Mouse (Mus musculus) gastrocnemius, postnatal 4 days (tissue): Measurements from ENCODE around the gene Abhd11. TPM values are rescaled to one million over a fixed set of nuclear protein-coding genes. Genes with fewer than 3 reads are reported as not detected.
"Not testable (repeated sequence)": the region's sequence is repeated elsewhere in the genome, so short reads cannot be mapped to it uniquely, and the experiment has no call there.

ENCODE experiments used
- DNase-seq, 2 experiments: peaks; one replicate each; pipeline ENCODE4 v3.0.0; 2021 to 2022; ENCODE audit warnings: low spot score in 2 of 2, mixed read lengths in 2 of 2
- long read RNA-seq, 2 experiments: library from polyadenylated mRNA; stranded (forward); transcript quantifications; one replicate each; pipeline ENCODE4 v2.0.0; 2021
- total RNA-seq, 2 experiments: library from RNA; stranded (reverse); gene quantifications; 2 replicates each; pipeline ENCODE4 v1.2.3; 2021

Abhd11 gene
- total RNA-seq: 10 to 100 TPM; 44.0 to 44.6 TPM
- long read RNA-seq, experiment 1, transcript Abhd11-206 (5 exons, 1,473 nt): minor isoform, 11 of 51 reads
- long read RNA-seq, experiment 1, transcript Abhd11-201 (6 exons, 1,493 nt): major isoform, 32 of 51 reads
- long read RNA-seq, experiment 1, partial matches to known transcripts: 3 of 51 reads
- long read RNA-seq, experiment 1, other reads (novel, unspliced or antisense): 2 of 51 reads
- long read RNA-seq, experiment 2, transcript Abhd11-206 (5 exons, 1,473 nt): minor isoform, 15 of 64 reads
- long read RNA-seq, experiment 2, transcript Abhd11-201 (6 exons, 1,493 nt): major isoform, 36 of 64 reads
- long read RNA-seq, experiment 2, partial matches to known transcripts: 6 of 64 reads
- long read RNA-seq, experiment 2, other reads (novel, unspliced or antisense): 6 of 64 reads

GRCm38 (mm10) chr5:135008671-135009589 lies at the start of gene Abhd11:
Gene Abhd11, plus strand, starts transcription at chr5:135009152.
- DNase-seq: peak; percentile 85 to 97

GRCm38 (mm10) chr5:134960430-134960829 lies 48.5 kb upstream of the Abhd11 start:
- no peak for DNase-seq

DNA sequence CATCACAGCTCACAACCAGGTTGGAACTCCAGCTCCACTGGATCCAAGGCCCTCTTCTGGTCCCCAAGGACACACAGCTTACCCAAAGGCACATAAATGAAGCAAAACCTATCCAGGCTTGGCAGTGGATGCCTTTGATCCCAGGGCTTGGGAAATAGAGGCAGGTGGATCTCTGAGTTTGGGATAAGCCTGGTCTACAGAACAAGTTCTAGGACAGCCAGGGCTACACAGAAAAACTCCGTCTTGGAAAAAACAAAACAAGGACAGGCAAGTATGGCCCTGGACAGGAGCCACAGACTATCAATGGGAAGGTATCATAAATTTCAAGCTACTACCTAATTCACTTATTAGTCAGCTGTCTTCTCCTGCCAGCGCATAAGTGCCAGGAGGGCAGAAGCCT lies 47.4 kb upstream of the Abhd11 start:
- no peak for DNase-seq

GRCm38 (mm10) chr5:134963546-134963945 lies 45.4 kb upstream of the Abhd11 start:
- no peak for DNase-seq

GRCm38 (mm10) chr5:134964655-134965054 lies 44.3 kb upstream of the Abhd11 start:
- DNase-seq: not testable (repeated sequence)

DNA sequence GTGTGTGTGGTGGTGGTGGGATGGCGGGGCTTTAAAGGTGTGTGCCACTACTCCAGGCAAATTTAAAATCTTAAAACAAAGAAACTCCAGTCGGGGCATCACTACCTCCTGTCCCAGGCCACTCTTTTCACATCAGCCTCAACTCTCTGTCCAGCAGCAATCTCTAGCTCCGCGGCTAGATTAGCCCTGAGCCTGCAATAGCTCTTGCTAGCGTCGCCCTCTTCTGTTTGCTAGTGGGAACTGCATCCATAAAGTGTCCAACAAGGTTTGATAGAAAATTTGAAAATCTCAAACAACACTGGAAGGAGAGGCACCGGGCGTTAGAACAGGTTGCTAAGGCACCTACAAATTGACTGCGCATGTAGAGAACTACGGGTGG lies 43.5 kb upstream of the Abhd11 start:
- peak; percentile 58 to 74 for DNase-seq

DNA sequence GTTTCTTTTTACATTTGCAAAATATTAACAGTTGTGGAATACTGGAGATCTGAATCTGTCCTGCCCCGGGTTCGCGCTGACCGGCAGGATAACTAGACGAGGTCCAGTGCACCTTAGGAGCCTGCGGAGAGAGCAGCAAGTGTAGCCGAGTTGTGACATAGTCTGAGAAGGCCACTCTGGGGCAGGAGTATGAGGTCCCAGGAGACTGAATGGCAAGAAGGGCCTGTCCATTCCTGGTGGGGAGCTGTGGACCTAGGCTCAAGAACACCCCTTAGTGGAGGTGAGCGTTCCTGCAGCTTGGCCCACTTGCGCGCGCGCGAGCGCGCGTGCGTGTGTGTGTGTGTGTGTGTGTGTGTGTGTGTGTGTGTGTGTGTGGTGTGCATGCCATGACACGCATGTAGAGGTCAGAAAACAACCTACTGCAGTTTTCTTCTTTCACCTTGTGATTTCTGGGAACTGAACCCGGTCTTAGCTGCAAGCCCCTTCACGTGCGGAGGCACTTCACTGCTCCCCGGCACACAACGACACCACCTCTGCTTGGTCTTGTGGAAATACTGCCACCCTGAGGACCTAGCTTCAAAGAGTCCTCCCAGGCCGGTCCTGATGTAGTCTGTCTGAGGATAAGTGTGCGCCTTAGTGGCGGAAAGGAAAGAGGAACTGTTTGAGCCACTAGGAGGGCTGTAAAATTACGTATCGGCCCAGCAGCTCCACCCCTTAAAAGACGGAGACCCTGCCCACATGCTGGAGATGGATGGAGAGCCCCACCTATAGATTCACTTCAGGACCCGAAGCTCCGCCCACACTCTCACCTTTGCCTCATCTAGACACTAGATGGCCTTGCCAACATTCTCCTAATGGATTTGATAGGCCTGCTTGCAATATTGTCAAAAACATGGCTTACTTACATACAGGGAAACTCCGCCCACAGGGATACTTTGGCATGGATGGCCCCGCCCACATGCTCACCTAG lies 42.8 kb upstream of the Abhd11 start:
- DNase-seq: peak in 1 of 2 experiments; percentile 31

- DNase-seq: no peak
These were observed 41.6 kb upstream of the Abhd11 start for GRCm38 (mm10) chr5:134967164-134967944.

- no peak for DNase-seq
These were observed 38.3 kb upstream of the Abhd11 start for GRCm38 (mm10) chr5:134970671-134971070.

DNA sequence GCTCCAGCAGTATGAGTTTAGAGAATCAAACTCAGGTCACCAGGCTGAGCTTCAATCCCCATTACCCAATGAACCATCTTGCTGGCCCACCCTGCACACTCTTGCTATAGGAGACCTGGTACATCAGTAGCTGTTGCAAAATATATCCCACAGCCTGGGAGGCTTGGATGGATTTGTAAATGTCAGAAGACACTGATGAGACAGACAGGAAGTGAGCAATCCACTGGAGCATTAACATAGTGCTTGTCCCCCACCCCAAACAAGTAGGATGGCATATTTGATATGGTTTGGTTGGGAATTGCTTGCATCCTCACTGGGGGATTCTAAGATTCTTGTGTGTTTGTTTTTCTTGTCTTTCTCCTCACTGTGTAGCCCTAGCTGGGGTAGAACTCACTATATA lies 35.9 kb upstream of the Abhd11 start:
- no peak for DNase-seq

- no peak for DNase-seq
These were observed 35.4 kb upstream of the Abhd11 start for GRCm38 (mm10) chr5:134973526-134973925.

DNA sequence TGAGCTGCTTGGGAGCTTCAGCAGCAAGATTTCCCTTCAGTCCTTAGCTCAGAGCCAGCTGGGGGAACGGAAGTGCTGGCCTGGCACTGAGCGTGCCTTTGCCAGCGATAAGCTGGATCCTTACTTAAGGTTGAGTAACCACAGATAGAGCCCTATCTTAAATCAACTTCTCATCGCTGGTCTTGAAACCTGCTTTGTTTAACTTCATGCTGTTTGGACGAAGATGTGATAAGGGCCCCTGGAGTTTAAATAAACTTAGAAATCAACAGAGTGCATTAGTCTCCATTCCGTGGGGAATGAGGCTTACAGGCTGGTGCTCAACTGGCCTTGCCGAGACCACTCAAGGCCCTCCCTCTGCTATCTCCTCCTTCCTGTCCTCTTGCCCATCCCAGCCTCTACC lies 34.7 kb upstream of the Abhd11 start:
- DNase-seq: no peak

DNA sequence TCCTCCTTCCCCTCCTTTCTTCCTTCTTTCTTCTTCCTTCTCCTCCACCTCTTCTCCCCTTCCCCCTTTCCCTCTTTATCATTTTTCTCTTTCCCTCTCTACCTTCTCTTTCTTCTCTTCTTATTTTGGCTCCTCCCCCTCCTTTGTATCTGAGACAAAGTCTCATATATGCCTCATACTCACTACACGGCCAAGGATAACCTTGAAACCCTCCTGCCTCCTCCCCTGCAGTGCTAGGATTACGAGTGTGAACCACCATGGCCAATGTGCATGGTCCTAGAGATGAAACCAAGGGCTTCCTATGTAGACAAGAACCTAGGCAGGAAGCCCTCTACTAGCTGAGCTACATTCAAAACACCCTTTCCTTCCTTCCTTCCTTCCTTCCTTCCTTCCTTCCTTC lies 34.0 kb upstream of the Abhd11 start:
- no peak for DNase-seq

DNA sequence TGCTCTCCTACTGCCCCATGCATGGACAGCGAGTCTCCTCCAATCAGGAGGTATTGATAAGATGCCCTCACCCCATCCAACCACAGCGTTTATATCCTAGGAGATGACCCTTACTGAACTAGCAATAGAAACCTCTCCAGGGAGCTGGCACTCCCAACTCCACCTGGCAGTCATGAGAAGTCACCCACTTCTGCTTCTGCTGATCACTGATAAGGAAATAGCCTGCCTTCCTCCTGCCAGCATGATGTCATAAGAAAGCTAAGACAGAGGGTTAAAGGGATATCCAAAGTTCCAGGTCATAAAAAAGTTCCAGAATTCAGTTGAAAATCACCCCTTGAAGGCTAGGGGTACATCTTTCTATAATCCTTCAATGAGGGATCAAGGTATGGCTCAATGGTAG lies 32.8 kb upstream of the Abhd11 start:
- no peak for DNase-seq

GRCm38 (mm10) chr5:134976577-134977250 lies 32.2 kb upstream of the Abhd11 start:
- no peak for DNase-seq

DNA sequence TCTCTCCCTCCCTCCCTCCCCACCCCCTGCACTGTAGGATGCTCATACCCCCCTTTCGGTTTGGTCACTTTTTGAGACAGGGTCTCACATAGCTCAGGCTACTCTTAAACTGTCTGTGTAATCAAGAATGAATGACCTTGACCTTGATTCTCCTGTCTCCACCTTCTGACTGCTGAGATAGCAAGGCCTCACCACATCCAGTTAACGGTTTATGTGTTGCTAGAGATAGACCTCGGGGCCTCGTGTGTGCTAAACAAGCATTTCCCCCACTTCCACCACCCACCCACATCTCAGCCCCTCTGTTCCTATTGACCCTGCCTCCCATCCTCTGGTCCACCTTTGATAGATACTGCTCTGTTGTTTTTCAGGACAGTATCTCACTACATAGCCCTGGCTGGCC lies 31.1 kb upstream of the Abhd11 start:
- no peak for DNase-seq

DNA sequence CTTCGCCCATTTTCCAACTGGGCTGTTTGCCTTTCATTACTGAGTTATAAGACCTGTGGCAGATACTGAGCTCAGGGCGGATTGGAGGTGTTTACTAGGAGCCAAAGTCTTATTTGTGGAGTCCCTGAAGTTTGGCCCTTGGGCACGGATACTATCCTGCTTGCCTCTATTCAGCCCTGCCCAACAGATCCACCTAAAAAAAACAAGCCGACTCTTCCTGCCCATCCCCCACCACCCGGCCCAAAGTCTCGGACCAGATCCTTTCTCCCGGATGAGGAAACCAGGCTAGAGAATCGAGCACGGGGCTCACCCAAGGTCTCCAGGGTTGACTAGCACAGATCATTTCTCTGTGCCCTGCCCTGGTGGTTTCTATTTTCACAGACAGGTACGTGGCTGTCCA lies 27.8 kb upstream of the Abhd11 start:
- no peak for DNase-seq

GRCm38 (mm10) chr5:134983111-134983510 lies 25.8 kb upstream of the Abhd11 start:
- DNase-seq: no peak

GRCm38 (mm10) chr5:134983771-134984170 lies 25.2 kb upstream of the Abhd11 start:
- no peak for DNase-seq
